Mouse (Mus musculus) lung, postnatal 0 days (tissue): Measurements from ENCODE around the gene Gm43191.

Experiments
- CTCF ChIP-seq: IDR thresholded peaks from 2 replicates; pipeline ENCODE4 v1.5.1; 2016; ENCODE audit warnings: antibody characterized with exemption, mild to moderate bottlenecking
- EP300 ChIP-seq: IDR thresholded peaks from 2 replicates; pipeline ENCODE4 v1.6.1; 2016; ENCODE audit warnings: antibody characterized with exemption, mild to moderate bottlenecking, control low read depth

GRCm38 (mm10) chr3:116661288-116661869 lies 19.7 kb downstream of the Gm43191 start:
- TF ChIP-seq EP300 (no peak), CTCF (no peak)
